Mouse (Mus musculus) CH12.LX (cell line): Measurements from ENCODE around the gene Olfr418.

Experiments used
- CTCF ChIP-seq, 2 experiments: IDR thresholded peaks in 1 of 2; conservative IDR thresholded peaks in 1 of 2; 2 replicates each; pipeline ENCODE4 v1.5.1; 2011 to 2012; ENCODE audit warnings: low read depth in 2 of 2, low read length in 2 of 2, improper control_type of control experiment in 1 of 2, inconsistent platforms in 1 of 2, mild to moderate bottlenecking in 1 of 2, moderate library complexity in 1 of 2
- JUND ChIP-seq: conservative IDR thresholded peaks from 2 replicates; pipeline ENCODE4 v1.6.1; 2011; ENCODE audit warnings: low read depth, low read length, improper control_type of control experiment
- ZNF384 ChIP-seq: IDR thresholded peaks from 2 replicates; pipeline ENCODE4 v1.6.1; 2012; ENCODE audit warnings: low read depth, low read length, improper control_type of control experiment, inconsistent platforms

- TF ChIP-seq CTCF (conservative IDR thresholded peaks at IDR 0.05 in 1 of 2, IDR thresholded peaks at IDR 0.05 in 1 of 2; ENCODE audit: low read depth in 2 of 2, low read length in 2 of 2) (no peak), ZNF384 (no peak), JUND (no peak)
Measured at GRCm38 (mm10) chr1:173227081-173227480, 38.7 kb upstream of the Olfr418 start, which contains the start of gene Fcer1a.
